Mouse (Mus musculus): Measurements from ENCODE around the gene Cfap58. TPM values are rescaled to one million over a fixed set of nuclear protein-coding genes. Genes with fewer than 3 reads are reported as not detected.

Cfap58 gene
- polyA plus RNA-seq, 1 experiment = 49.3 TPM

- Histone ChIP-seq H3K4me1 (ENCODE audit: control insufficient read depth, insufficient read depth, low read length) (no peaks in the 10 kb centered on the region), H3K36me3 (ENCODE audit: control insufficient read depth, insufficient read depth, low read length) (no peaks in the 10 kb centered on the region), H3K27ac (ENCODE audit: control insufficient read depth, insufficient read depth, low read depth, low read length) (no peak overlapping the region), H3K4me3 (ENCODE audit: control insufficient read depth, low read depth, low read length) (no peak overlapping the region), H3K27me3 (ENCODE audit: control insufficient read depth, insufficient read depth, low read length) (no peaks in the 10 kb centered on the region)
- TF ChIP-seq CTCF (IDR thresholded peaks at IDR 0.05; ENCODE audit: control insufficient read depth, insufficient read depth, insufficient replicate concordance, low read depth, low read length) (no peak), POLR2A (IDR thresholded peaks at IDR 0.05; ENCODE audit: control insufficient read depth, low read depth, low read length) (no peak)
These were observed 40.7 kb downstream of the Cfap58 start for GRCm38 (mm10) chr19:47978109-47978701.

DNA sequence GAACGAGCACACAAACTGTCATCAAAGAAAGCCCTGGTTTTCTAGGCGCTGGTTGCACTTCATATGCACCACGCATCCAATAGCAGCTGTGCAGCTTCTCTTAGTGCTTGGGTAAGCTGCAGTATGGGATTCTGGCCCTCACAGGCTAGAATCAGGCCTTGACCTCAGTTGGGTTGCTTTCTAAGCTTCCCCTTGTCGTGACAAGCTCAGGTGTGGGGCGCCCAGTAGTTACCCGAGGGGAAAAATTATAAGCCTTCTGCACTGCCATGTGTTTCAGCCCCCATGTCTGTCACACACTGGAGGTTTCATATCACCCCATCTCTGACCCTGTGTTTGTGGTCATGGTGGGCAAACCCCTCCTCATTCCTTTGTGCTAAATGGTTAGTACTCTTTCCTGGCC lies 42.0 kb downstream of the Cfap58 start:
- H3K4me3 ChIP-seq (ENCODE audit: control insufficient read depth, low read depth, low read length) = no peak overlapping the region
- no peaks in the 10 kb centered on the region for H3K4me1 ChIP-seq (ENCODE audit: control insufficient read depth, insufficient read depth, low read length)
- H3K36me3 ChIP-seq (ENCODE audit: control insufficient read depth, insufficient read depth, low read length) = no peaks in the 10 kb centered on the region
- no peak for TF ChIP-seq CTCF (IDR thresholded peaks at IDR 0.05; ENCODE audit: control insufficient read depth, insufficient read depth, insufficient replicate concordance, low read depth, low read length)
- TF ChIP-seq POLR2A (IDR thresholded peaks at IDR 0.05; ENCODE audit: control insufficient read depth, low read depth, low read length) = no peak
- H3K27me3 ChIP-seq (ENCODE audit: control insufficient read depth, insufficient read depth, low read length) = no peaks in the 10 kb centered on the region
- H3K27ac ChIP-seq (ENCODE audit: control insufficient read depth, insufficient read depth, low read depth, low read length) = no peak overlapping the region

GRCm38 (mm10) chr19:47980241-47980640 lies 42.8 kb downstream of the Cfap58 start:
- TF ChIP-seq CTCF (IDR thresholded peaks at IDR 0.05; ENCODE audit: control insufficient read depth, insufficient read depth, insufficient replicate concordance, low read depth, low read length) = no peak
- no peak for TF ChIP-seq POLR2A (IDR thresholded peaks at IDR 0.05; ENCODE audit: control insufficient read depth, low read depth, low read length)
- H3K36me3 ChIP-seq (ENCODE audit: control insufficient read depth, insufficient read depth, low read length) = no peaks in the 10 kb centered on the region
- H3K27ac ChIP-seq (ENCODE audit: control insufficient read depth, insufficient read depth, low read depth, low read length) = no peak overlapping the region
- H3K27me3 ChIP-seq (ENCODE audit: control insufficient read depth, insufficient read depth, low read length) = no peaks in the 10 kb centered on the region
- no peak overlapping the region for H3K4me3 ChIP-seq (ENCODE audit: control insufficient read depth, low read depth, low read length)
- H3K4me1 ChIP-seq (ENCODE audit: control insufficient read depth, insufficient read depth, low read length) = no peaks in the 10 kb centered on the region

DNA sequence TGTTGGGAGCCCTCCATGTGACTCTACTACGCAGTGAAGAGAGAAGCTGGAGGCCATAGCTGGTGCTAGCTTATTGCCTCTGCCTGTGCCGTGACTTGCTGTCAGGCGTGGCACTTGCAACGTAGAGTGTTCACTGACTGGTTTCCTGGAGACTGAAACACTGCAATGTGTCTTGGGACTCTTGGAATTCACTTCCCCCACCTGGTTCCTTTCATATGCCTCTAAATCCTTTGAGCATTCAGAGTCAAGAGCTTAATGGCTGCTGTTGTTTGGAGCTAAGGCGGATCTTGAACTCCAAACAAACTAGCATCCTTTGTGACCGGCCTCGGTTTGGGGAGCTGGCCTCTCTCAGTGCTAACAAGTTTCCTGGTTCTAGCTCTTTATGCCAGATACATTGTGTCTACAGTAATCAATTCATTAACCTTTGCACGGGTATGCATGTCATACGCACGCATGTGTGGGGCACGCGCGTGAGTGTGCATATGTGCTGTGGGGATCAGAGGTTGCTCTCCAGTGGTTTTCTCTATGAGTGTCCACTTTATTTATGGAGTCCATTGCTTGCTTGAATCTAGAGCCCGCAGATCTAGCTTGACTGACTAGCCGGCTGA lies 48.2 kb downstream of the Cfap58 start:
- Histone ChIP-seq H3K36me3 (ENCODE audit: control insufficient read depth, insufficient read depth, low read length) (no peaks in the 10 kb centered on the region), H3K27me3 (ENCODE audit: control insufficient read depth, insufficient read depth, low read length) (no peaks in the 10 kb centered on the region), H3K4me1 (ENCODE audit: control insufficient read depth, insufficient read depth, low read length) (no peaks in the 10 kb centered on the region), H3K4me3 (ENCODE audit: control insufficient read depth, low read depth, low read length) (no peak overlapping the region), H3K27ac (ENCODE audit: control insufficient read depth, insufficient read depth, low read depth, low read length) (no peak overlapping the region)
- TF ChIP-seq CTCF (IDR thresholded peaks at IDR 0.05; ENCODE audit: control insufficient read depth, insufficient read depth, insufficient replicate concordance, low read depth, low read length) (no peak), POLR2A (IDR thresholded peaks at IDR 0.05; ENCODE audit: control insufficient read depth, low read depth, low read length) (no peak)

GRCm38 (mm10) chr19:47987986-47988385 lies 50.5 kb downstream of the Cfap58 start:
- H3K27me3 ChIP-seq (ENCODE audit: control insufficient read depth, insufficient read depth, low read length) = no peaks in the 10 kb centered on the region
- no peak for TF ChIP-seq CTCF (IDR thresholded peaks at IDR 0.05; ENCODE audit: control insufficient read depth, insufficient read depth, insufficient replicate concordance, low read depth, low read length)
- TF ChIP-seq POLR2A (IDR thresholded peaks at IDR 0.05; ENCODE audit: control insufficient read depth, low read depth, low read length) = no peak
- no peaks in the 10 kb centered on the region for H3K4me1 ChIP-seq (ENCODE audit: control insufficient read depth, insufficient read depth, low read length)
- no peak overlapping the region for H3K4me3 ChIP-seq (ENCODE audit: control insufficient read depth, low read depth, low read length)
- H3K36me3 ChIP-seq (ENCODE audit: control insufficient read depth, insufficient read depth, low read length) = no peaks in the 10 kb centered on the region
- no peak overlapping the region for H3K27ac ChIP-seq (ENCODE audit: control insufficient read depth, insufficient read depth, low read depth, low read length)

GRCm38 (mm10) chr19:47988456-47988855 lies 51.0 kb downstream of the Cfap58 start:
- Histone ChIP-seq H3K27me3 (ENCODE audit: control insufficient read depth, insufficient read depth, low read length) (no peaks in the 10 kb centered on the region), H3K27ac (ENCODE audit: control insufficient read depth, insufficient read depth, low read depth, low read length) (no peak overlapping the region), H3K4me3 (ENCODE audit: control insufficient read depth, low read depth, low read length) (no peak overlapping the region), H3K36me3 (ENCODE audit: control insufficient read depth, insufficient read depth, low read length) (no peaks in the 10 kb centered on the region), H3K4me1 (ENCODE audit: control insufficient read depth, insufficient read depth, low read length) (no peaks in the 10 kb centered on the region)
- TF ChIP-seq POLR2A (IDR thresholded peaks at IDR 0.05; ENCODE audit: control insufficient read depth, low read depth, low read length) (no peak), CTCF (IDR thresholded peaks at IDR 0.05; ENCODE audit: control insufficient read depth, insufficient read depth, insufficient replicate concordance, low read depth, low read length) (no peak)

GRCm38 (mm10) chr19:47988880-47989574 lies 51.6 kb downstream of the Cfap58 start:
- TF ChIP-seq POLR2A (IDR thresholded peaks at IDR 0.05; ENCODE audit: control insufficient read depth, low read depth, low read length) = no peak
- no peak for TF ChIP-seq CTCF (IDR thresholded peaks at IDR 0.05; ENCODE audit: control insufficient read depth, insufficient read depth, insufficient replicate concordance, low read depth, low read length)
- Histone ChIP-seq H3K4me1 (ENCODE audit: control insufficient read depth, insufficient read depth, low read length) (no peaks in the 10 kb centered on the region), H3K27me3 (ENCODE audit: control insufficient read depth, insufficient read depth, low read length) (no peaks in the 10 kb centered on the region), H3K4me3 (ENCODE audit: control insufficient read depth, low read depth, low read length) (no peak overlapping the region), H3K36me3 (ENCODE audit: control insufficient read depth, insufficient read depth, low read length) (no peaks in the 10 kb centered on the region), H3K27ac (ENCODE audit: control insufficient read depth, insufficient read depth, low read depth, low read length) (no peak overlapping the region)

All from testis, adult 2 months (tissue).